In genomic region chr16:37892667-37893066, GRCm38 (mm10) we compare ENCODE assay signal across 18 mouse cellular contexts. TPM values are rescaled to one million over a fixed set of nuclear protein-coding genes. Genes with fewer than 3 reads are reported as not detected.
DNase-seq lines count a peak whose midpoint lies in the region; ATAC-seq and TF ChIP-seq lines count a peak whose summit lies in the region.
"Had no signal": no experiment of that assay in that cellular context is flagged by ENCODE, and none has a peak within 500 bp of the region (broad histone marks: within the 10 kb centered on the region; RNA-seq: fewer than 3 reads in every experiment).

No protein-coding gene starts in this region.

- H3K4me3 ChIP-seq in hindbrain, embryonic 11.5 days (ENCODE audit: low read depth, low read length) = no peak overlapping the region
- no peak overlapping the region for H3K4me3 ChIP-seq in hindbrain, embryonic 16.5 days (ENCODE audit: low read length)
- no peak overlapping the region for H3K4me3 ChIP-seq in limb, embryonic 12.5 days (replicated peaks)
- H3K4me3 ChIP-seq: heart, embryonic 15.5 days; liver, embryonic 12.5 days; megakaryocyte, embryonic 14.5 days had no signal

- no peaks in the 10 kb centered on the region for H3K27me3 ChIP-seq in hindbrain, embryonic 11.5 days (ENCODE audit: control insufficient read depth, insufficient read depth, low read length)
- no peaks in the 10 kb centered on the region for H3K27me3 ChIP-seq in hindbrain, embryonic 16.5 days (replicated peaks; ENCODE audit: control insufficient read depth, insufficient read depth, low read length)
- no peaks in the 10 kb centered on the region for H3K27me3 ChIP-seq in limb, embryonic 12.5 days
- H3K27me3 ChIP-seq: CH12.LX; heart, embryonic 15.5 days; liver, embryonic 12.5 days; megakaryocyte, embryonic 14.5 days had no signal

- H3K36me3 ChIP-seq in hindbrain, embryonic 11.5 days (ENCODE audit: control insufficient read depth, insufficient read depth, low read length) = no peaks in the 10 kb centered on the region
- H3K36me3 ChIP-seq in hindbrain, embryonic 16.5 days (ENCODE audit: control insufficient read depth, insufficient read depth, low read length) = no peaks in the 10 kb centered on the region
- peaks cover 9% of the 10 kb centered on the region; the same call in 1 of the 2 replicates for H3K36me3 ChIP-seq in limb, embryonic 12.5 days
- H3K36me3 ChIP-seq: heart, embryonic 15.5 days; liver, embryonic 12.5 days had no signal

- no peak overlapping the region for H3K4me2 ChIP-seq in hindbrain, embryonic 11.5 days (replicated peaks; ENCODE audit: low read depth, low read length)
- no peak overlapping the region for H3K4me2 ChIP-seq in hindbrain, embryonic 16.5 days (ENCODE audit: low read length)
- H3K4me2 ChIP-seq in limb, embryonic 12.5 days = no peak overlapping the region
- H3K4me2 ChIP-seq: liver, embryonic 12.5 days had no signal

- no peak overlapping the region for H3K9ac ChIP-seq in hindbrain, embryonic 11.5 days (ENCODE audit: low read depth, low read length)
- H3K9ac ChIP-seq in hindbrain, embryonic 16.5 days (ENCODE audit: low read depth, low read length) = no peak overlapping the region
- no peak overlapping the region for H3K9ac ChIP-seq in limb, embryonic 12.5 days (replicated peaks)
- H3K9ac ChIP-seq: heart, embryonic 15.5 days; liver, embryonic 12.5 days had no signal

- no peak overlapping the region for H3K27ac ChIP-seq in hindbrain, embryonic 11.5 days (ENCODE audit: low read depth, low read length)
- H3K27ac ChIP-seq in hindbrain, embryonic 16.5 days (ENCODE audit: low read depth, low read length) = no peak overlapping the region
- H3K27ac ChIP-seq in limb, embryonic 12.5 days = peak overlapping the region; percentile 77; the same call in 1 of the 2 replicates
- H3K27ac ChIP-seq: kidney, postnatal 0 days; liver, embryonic 12.5 days had no signal

- no peak for TF ChIP-seq POLR2A in brain, embryonic 14.5 days (IDR thresholded peaks at IDR 0.05; ENCODE audit: borderline replicate concordance, extremely low read depth, insufficient read depth, insufficient read length, poor library complexity, severe bottlenecking)

- whole genome bisulfite sequencing in hindbrain, embryonic 11.5 days = 64% methylated on average over 2 of the region's 2 CpGs
- 28% methylated on average over 2 of the region's 2 CpGs for WGBS in hindbrain, embryonic 16.5 days
- WGBS in limb, embryonic 12.5 days = 16% methylated on average over 2 of the region's 2 CpGs

- TF ChIP-seq CTCF in brain, embryonic 14.5 days (IDR thresholded peaks at IDR 0.05; ENCODE audit: borderline replicate concordance, extremely low read depth, insufficient read depth, insufficient read length) = no peak

- H3K4me1 ChIP-seq in hindbrain, embryonic 11.5 days (replicated peaks; ENCODE audit: control insufficient read depth, insufficient read depth, low read length) = no peaks in the 10 kb centered on the region; the same call in 1 of the 2 replicates
- no peaks in the 10 kb centered on the region for H3K4me1 ChIP-seq in hindbrain, embryonic 16.5 days (ENCODE audit: control insufficient read depth, insufficient read depth, low read depth, low read length)
- peaks cover 19% of the 10 kb centered on the region for H3K4me1 ChIP-seq in limb, embryonic 12.5 days (replicated peaks)

- no peaks in the 10 kb centered on the region for H3K9me3 ChIP-seq in hindbrain, embryonic 11.5 days (ENCODE audit: control insufficient read depth, low read length)
- no peaks in the 10 kb centered on the region for H3K9me3 ChIP-seq in hindbrain, embryonic 16.5 days (ENCODE audit: control insufficient read depth, low read length)
- H3K9me3 ChIP-seq in limb, embryonic 12.5 days = no peaks in the 10 kb centered on the region; the same call in 1 of the 2 replicates
- H3K9me3 ChIP-seq: heart, embryonic 15.5 days; liver, embryonic 12.5 days; megakaryocyte, embryonic 14.5 days had no signal

- peak; percentile 35 for DNase-seq in embryo, embryonic 10.5 days (ENCODE audit: low spot score)
- DNase-seq in embryo, embryonic 9.5 days (ENCODE audit: extremely low spot score) = no peak
- peak; percentile 27 for DNase-seq in hindbrain, embryonic 11.5 days (ENCODE audit: low spot score)
- peak; percentile 93 for DNase-seq in brain, embryonic 14.5 days (ENCODE audit: low read depth)
- no peak for DNase-seq in lung, postnatal 36 days
- DNase-seq in testis, postnatal 14 days (ENCODE audit: low spot score) = no peak
- DNase-seq: adrenal gland, postnatal 14 days; cerebellum, adult 9-11 months; gastrocnemius, postnatal 14 days; right cerebral cortex, postnatal 25 days had no signal

- ATAC-seq in hindbrain, embryonic 11.5 days (ENCODE audit: low FRiP score) = peak; percentile 49; the same call in 1 of the 2 replicates
- no peak for ATAC-seq in hindbrain, embryonic 16.5 days
- ATAC-seq in limb, embryonic 12.5 days (ENCODE audit: insufficient number of reproducible peaks, insufficient read depth, low FRiP score, low TSS enrichment, low read depth) = no peak
- ATAC-seq: liver, embryonic 12.5 days had no signal

RNA-seq across cellular contexts. Expression of gene Gpr156, which starts 23.6 kb away (rescaled TPM):
- polyA plus RNA-seq in hindbrain, embryonic 11.5 days (2014; fragmentation: Nextera tagmentation; extraction: Ambion mirVana) = 4.0 and 4.8 TPM in 2 replicates
- polyA plus RNA-seq in hindbrain, embryonic 16.5 days (2015; fragmentation: Nextera tagmentation; extraction: Ambion mirVana) = 3.2 and 3.9 TPM in 2 replicates
- 6.0 and 7.0 TPM in 2 replicates for polyA plus RNA-seq in brain, embryonic 14.5 days (2012; rRNA removed)
- polyA plus RNA-seq in limb, embryonic 12.5 days (2016; fragmentation: Nextera tagmentation; extraction: Ambion mirVana) = 1.5 and 2.0 TPM in 2 replicates
- polyA plus RNA-seq: liver, embryonic 12.5 days had no signal

RNA-seq across cellular contexts. Expression of gene Lrrc58, which starts 24.5 kb away (rescaled TPM):
- 55.8 and 63.8 TPM in 2 replicates for polyA plus RNA-seq in hindbrain, embryonic 11.5 days (2014; fragmentation: Nextera tagmentation; extraction: Ambion mirVana)
- 45.3 and 48.1 TPM in 2 replicates for polyA plus RNA-seq in hindbrain, embryonic 16.5 days (2015; fragmentation: Nextera tagmentation; extraction: Ambion mirVana)
- polyA plus RNA-seq in brain, embryonic 14.5 days (2012; rRNA removed) = 21.9 and 32.2 TPM in 2 replicates
- polyA plus RNA-seq in limb, embryonic 12.5 days (2016; fragmentation: Nextera tagmentation; extraction: Ambion mirVana) = 66.7 and 71.9 TPM in 2 replicates

RNA-seq across cellular contexts. Expression of gene Gm36028, which starts 31.7 kb away (rescaled TPM):
- polyA plus RNA-seq in hindbrain, embryonic 11.5 days (2014; fragmentation: Nextera tagmentation; extraction: Ambion mirVana) = 0.26 TPM in 1 of 2 replicates, not detected in the other
- polyA plus RNA-seq in hindbrain, embryonic 16.5 days (2015; fragmentation: Nextera tagmentation; extraction: Ambion mirVana) = 0.19 TPM in 1 of 2 replicates, not detected in the other
- 0.25 and 0.43 TPM in 2 replicates for polyA plus RNA-seq in brain, embryonic 14.5 days (2012; rRNA removed)
- polyA plus RNA-seq in limb, embryonic 12.5 days (2016; fragmentation: Nextera tagmentation; extraction: Ambion mirVana) = 0.19 TPM in 2 replicates
- polyA plus RNA-seq: intestine, embryonic 14.5 days; liver, embryonic 12.5 days had no signal

Comparison
In these comparisons a context has a peak if more than half of its experiments do, and no peak if none do; other contexts are left out.
1. DNase-seq: peak in embryo, embryonic 10.5 days (single experiment), hindbrain, embryonic 11.5 days (single experiment) and brain, embryonic 14.5 days (single experiment); none in embryo, embryonic 9.5 days (single experiment), lung, postnatal 36 days (single experiment) and testis, postnatal 14 days (single experiment).